Mouse (Mus musculus): ENCODE data around the gene Gm13693. TPM values are rescaled to one million over a fixed set of nuclear protein-coding genes. Genes with fewer than 3 reads are reported as not detected.

Gm13693 gene
- polyA plus RNA-seq, 1 experiment, result not detected

DNA sequence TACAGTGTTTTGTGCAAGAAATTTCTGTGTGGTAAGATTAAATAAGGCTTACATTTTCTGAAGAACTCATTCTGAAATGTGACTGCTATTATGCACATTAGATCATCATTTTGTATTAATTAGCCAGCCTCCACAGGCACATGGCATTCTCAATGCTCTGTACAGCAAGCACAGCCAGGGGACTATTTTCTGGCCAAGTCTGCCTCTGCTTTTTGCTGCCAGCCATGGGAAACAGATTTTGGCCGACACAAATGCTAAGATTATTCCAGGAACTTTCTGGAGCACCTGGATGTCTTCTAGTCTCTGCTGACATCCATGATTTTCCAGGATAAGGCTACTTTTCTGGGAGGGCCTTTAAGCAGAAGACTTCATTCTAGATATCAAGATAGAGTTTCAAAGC, 47.6 kb downstream of the Gm13693 start:
- no peak for TF ChIP-seq CTCF (IDR thresholded peaks at IDR 0.05; ENCODE audit: borderline replicate concordance, insufficient read depth, low read length)
- no peak for TF ChIP-seq POLR2A (IDR thresholded peaks at IDR 0.05; ENCODE audit: low read depth, low read length)
- Histone ChIP-seq H3K4me3 (ENCODE audit: insufficient read depth, low read length) (no peak overlapping the region), H3K27ac (ENCODE audit: insufficient read depth, low read length) (no peak overlapping the region), H3K4me1 (ENCODE audit: control insufficient read depth, insufficient read depth, low read length) (no peaks in the 10 kb centered on the region)

DNA sequence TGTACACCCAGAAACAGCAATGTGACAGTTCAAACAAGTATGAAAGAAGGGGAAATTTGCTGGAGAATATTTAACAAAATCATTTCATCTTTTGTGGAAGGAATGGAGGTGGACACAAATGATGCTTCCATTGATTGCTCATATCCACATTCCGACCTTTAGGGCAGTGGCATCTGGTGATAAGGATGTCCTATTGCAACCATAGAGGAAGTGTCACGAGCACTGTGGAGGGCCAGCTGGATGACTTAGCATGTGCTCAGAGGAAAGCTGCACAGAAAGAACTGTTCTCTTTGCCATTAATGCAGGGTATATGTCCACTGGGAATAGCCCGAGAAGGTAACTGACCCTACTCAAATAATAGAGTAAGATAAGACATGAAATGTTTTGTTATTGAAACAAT, 48.5 kb downstream of the Gm13693 start:
- Histone ChIP-seq H3K4me1 (ENCODE audit: control insufficient read depth, insufficient read depth, low read length) (no peaks in the 10 kb centered on the region), H3K27ac (ENCODE audit: insufficient read depth, low read length) (no peak overlapping the region), H3K4me3 (ENCODE audit: insufficient read depth, low read length) (no peak overlapping the region)
- TF ChIP-seq POLR2A (IDR thresholded peaks at IDR 0.05; ENCODE audit: low read depth, low read length) (no peak), CTCF (IDR thresholded peaks at IDR 0.05; ENCODE audit: borderline replicate concordance, insufficient read depth, low read length) (no peak)

Other genes with a start within 250 kb of the Gm13693 start
- 219 and 315 TPM in 2 replicates for gene Itgav, start 237.1 kb upstream of the Gm13693 start, polyA plus RNA-seq (2011; ENCODE audit: insufficient read length, low read depth, missing spikeins)
- gene Fam171b, start 148.9 kb upstream of the Gm13693 start, polyA plus RNA-seq (2011; ENCODE audit: insufficient read length, low read depth, missing spikeins), result 13.5 and 16.6 TPM in 2 replicates
- not detected in 2 replicates for gene Zswim2, start 20.3 kb upstream of the Gm13693 start, polyA plus RNA-seq (2011; ENCODE audit: insufficient read length, low read depth, missing spikeins)
- gene Gm13698, start 5.8 kb upstream of the Gm13693 start, polyA plus RNA-seq (2011; ENCODE audit: insufficient read length, low read depth, missing spikeins), result not detected in 2 replicates
- gene Gm13695, start 5.8 kb downstream of the Gm13693 start, polyA plus RNA-seq (2011; ENCODE audit: insufficient read length, low read depth, missing spikeins), result not detected in 2 replicates
- gene Gm13696, start 11.6 kb downstream of the Gm13693 start, polyA plus RNA-seq (2011; ENCODE audit: insufficient read length, low read depth, missing spikeins), result not detected in 2 replicates
- not detected in 2 replicates for gene Gm13694, start 17.4 kb downstream of the Gm13693 start, polyA plus RNA-seq (2011; ENCODE audit: insufficient read length, low read depth, missing spikeins)
- gene Gm13697, start 23.2 kb downstream of the Gm13693 start, polyA plus RNA-seq (2011; ENCODE audit: insufficient read length, low read depth, missing spikeins), result not detected in 2 replicates
- not detected in 2 replicates for gene Gm13691, start 29.1 kb downstream of the Gm13693 start, polyA plus RNA-seq (2011; ENCODE audit: insufficient read length, low read depth, missing spikeins)